Mouse (Mus musculus) forebrain, embryonic 13.5 days (tissue): ENCODE measurements around the gene 2610008E11Rik. TPM values are rescaled to one million over a fixed set of nuclear protein-coding genes. Genes with fewer than 3 reads are reported as not detected.
"Not testable (repeated sequence)": the region's sequence is repeated elsewhere in the genome, so short reads cannot be mapped to it uniquely, and the experiment has no call there.

Experiments used
- ATAC-seq: fragments of 200-750 bp; cut with Nextera tagmentation; 2 replicates; pipeline ENCODE4 v1.8.0; 2017
- H3K27ac ChIP-seq: fragments of 300-500 bp; sonication (generic); 2 replicates; pipeline ENCODE4 v1.5.1; 2015; ENCODE audit warnings: inconsistent platforms, mild to moderate bottlenecking, moderate library complexity
- H3K27me3 ChIP-seq: fragments of 300-500 bp; sonication (generic); 2 replicates; pipeline ENCODE4 v1.6.1; 2015; ENCODE audit warnings: mild to moderate bottlenecking, inconsistent platforms
- H3K36me3 ChIP-seq: fragments of 300-500 bp; sonication (generic); 2 replicates; pipeline ENCODE4 v1.6.1; 2015; ENCODE audit warnings: mild to moderate bottlenecking, inconsistent platforms; ENCODE audit not compliant: poor library complexity, severe bottlenecking
- H3K4me1 ChIP-seq: fragments of 300-500 bp; sonication (generic); 2 replicates; pipeline ENCODE4 v1.6.1; 2015; ENCODE audit warnings: inconsistent platforms
- H3K4me2 ChIP-seq: fragments of 300-500 bp; sonication (generic); 2 replicates; pipeline ENCODE4 v1.6.1; 2015; ENCODE audit warnings: inconsistent platforms, mild to moderate bottlenecking, moderate library complexity
- H3K4me3 ChIP-seq: fragments of 300-500 bp; sonication (generic); 2 replicates; pipeline ENCODE4 v1.5.1; 2015; ENCODE audit warnings: mild to moderate bottlenecking, inconsistent platforms
- H3K9ac ChIP-seq: fragments of 300-500 bp; sonication (generic); 2 replicates; pipeline ENCODE4 v1.6.1; 2015; ENCODE audit warnings: mild to moderate bottlenecking, inconsistent platforms
- H3K9me3 ChIP-seq: fragments of 300-500 bp; sonication (generic); replicated peaks from 2 replicates; pipeline ENCODE4 v1.6.1; 2016; ENCODE audit warnings: inconsistent platforms
- WGBS: fragments of 180-500 bp; shearing (Covaris S2); methylation state at CpG from one replicate; pipeline ENCODE4 v1.1.7; 2015; 5-methylcytosine and 5-hydroxymethylcytosine counted together
- polyA plus RNA-seq: library from polyadenylated mRNA; unstranded; fragments of >200 nt; fragmentation: Nextera tagmentation; extraction: Ambion mirVana; gene quantifications from 2 replicates; pipeline ENCODE4 v1.2.1, GENCODE M21; 2015

2610008E11Rik gene
- polyA plus RNA-seq, 1 experiment from 2014 or later, result 45.3 TPM

DNA sequence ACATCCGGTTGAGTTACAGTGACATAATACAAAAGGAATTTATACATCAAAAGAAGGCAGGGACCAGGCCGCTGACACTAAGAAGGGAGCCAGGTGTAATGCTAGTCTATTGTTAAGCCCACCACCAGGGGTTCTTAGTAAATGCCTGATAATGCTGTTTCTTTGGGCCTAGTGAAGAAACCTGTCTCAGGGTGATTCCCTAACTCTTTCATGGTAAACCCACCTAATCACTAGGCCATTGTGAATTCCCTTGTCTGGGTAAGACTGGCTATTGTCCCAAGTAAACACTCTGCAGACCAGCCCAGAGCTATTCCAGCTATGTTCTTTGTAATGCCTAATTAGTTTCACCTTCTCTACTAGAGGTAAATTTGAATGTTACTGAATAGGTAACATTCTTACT, 54.9 kb downstream of the 2610008E11Rik start:
- 81% methylated on average over 2 of the region's 2 CpGs for WGBS
- not testable (repeated sequence) for H3K4me1 ChIP-seq, H3K36me3 ChIP-seq, H3K9ac ChIP-seq, H3K27me3 ChIP-seq, ATAC-seq, H3K27ac ChIP-seq, H3K4me2 ChIP-seq, H3K4me3 ChIP-seq
- H3K9me3 ChIP-seq, result peaks cover 15% of the 10 kb centered on the region; the same call in 1 of the 2 replicates

DNA sequence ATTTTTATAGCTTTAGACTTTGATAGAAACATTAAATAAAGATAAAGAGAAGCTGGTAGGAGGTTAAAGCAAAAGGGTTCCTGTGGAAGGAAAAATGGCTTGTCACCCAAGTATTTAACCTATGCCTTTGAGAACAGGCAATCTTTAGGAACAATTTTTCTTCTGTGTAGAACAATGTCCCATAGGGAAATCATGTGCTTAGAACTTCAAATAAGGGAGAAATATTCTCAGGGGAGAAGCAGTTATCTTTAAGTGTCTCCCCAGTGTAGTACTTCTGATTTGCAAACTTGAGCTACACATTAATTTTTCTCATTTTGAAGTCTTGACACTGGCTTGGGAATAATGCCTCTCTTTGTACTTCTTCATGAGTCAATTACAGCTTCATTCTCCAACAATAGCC, 69.0 kb downstream of the 2610008E11Rik start, which contains the start of gene Olfr57:
TSS of gene Olfr57 (plus strand) at position 301 of the 400 bp plus-strand sequence.
- Histone ChIP-seq H3K27ac (no peak within 1 kb of the TSS), H3K27me3 (no peaks in the 10 kb centered on the region), H3K4me3 (no peak within 1 kb of the TSS), H3K9ac (no peak within 1 kb of the TSS), H3K9me3 (no peaks in the 10 kb centered on the region), H3K4me1 (no peaks in the 10 kb centered on the region), H3K4me2 (no peak within 1 kb of the TSS), H3K36me3 (no peaks in the 10 kb centered on the region)
- ATAC-seq, result no peak

Other genes with a start within 250 kb of the 2610008E11Rik start
- gene Olfr1356, start 245.4 kb downstream of the 2610008E11Rik start, polyA plus RNA-seq, result not detected in 2 replicates
- not detected in 2 replicates for gene Olfr1355, start 222.1 kb downstream of the 2610008E11Rik start, polyA plus RNA-seq
- not detected in 2 replicates for gene Olfr1354, start 184.4 kb downstream of the 2610008E11Rik start, polyA plus RNA-seq
- not detected in 2 replicates for gene Olfr8, start 147.0 kb downstream of the 2610008E11Rik start, polyA plus RNA-seq
- not detected in 2 replicates for gene Olfr1353, start 134.3 kb downstream of the 2610008E11Rik start, polyA plus RNA-seq
- not detected in 2 replicates for gene Olfr1352, start 116.5 kb downstream of the 2610008E11Rik start, polyA plus RNA-seq
- not detected in 2 replicates for gene Olfr1351, start 85.1 kb downstream of the 2610008E11Rik start, polyA plus RNA-seq
- gene Olfr57, start 68.9 kb downstream of the 2610008E11Rik start, polyA plus RNA-seq, result 0.26 and 0.37 TPM in 2 replicates
- not detected in 2 replicates for gene Vmn2r80, start 51.2 kb upstream of the 2610008E11Rik start, polyA plus RNA-seq
- not detected in 2 replicates for gene Vmn2r81, start 150.1 kb upstream of the 2610008E11Rik start, polyA plus RNA-seq